Mouse (Mus musculus) stomach, embryonic 15.5 days (tissue): ENCODE data around the gene Cdc34b. TPM values are rescaled to one million over a fixed set of nuclear protein-coding genes. Genes with fewer than 3 reads are reported as not detected.

Experiments used
- ATAC-seq: fragments of 200-750 bp; cut with Nextera tagmentation; 2 replicates; pipeline ENCODE4 v1.8.0; 2017; ENCODE audit warnings: low read depth, moderate number of reproducible peaks, moderate TSS enrichment; ENCODE audit not compliant: insufficient read depth, low FRiP score
- H3K27ac ChIP-seq: fragments of 300-500 bp; sonication (generic); 2 replicates; pipeline ENCODE4 v1.5.1; 2015; ENCODE audit warnings: mild to moderate bottlenecking, inconsistent platforms
- H3K27me3 ChIP-seq: fragments of 300-500 bp; sonication (generic); replicated peaks from 2 replicates; pipeline ENCODE4 v1.6.1; 2015; ENCODE audit warnings: inconsistent platforms
- H3K36me3 ChIP-seq: fragments of 300-500 bp; sonication (generic); 2 replicates; pipeline ENCODE4 v1.6.1; 2015; ENCODE audit warnings: inconsistent platforms
- H3K4me1 ChIP-seq: fragments of 300-500 bp; sonication (generic); 2 replicates; pipeline ENCODE4 v1.6.1; 2015; ENCODE audit warnings: inconsistent platforms
- H3K4me2 ChIP-seq: fragments of 300-500 bp; sonication (generic); 2 replicates; pipeline ENCODE4 v1.6.1; 2015; ENCODE audit warnings: mild to moderate bottlenecking, inconsistent platforms
- H3K4me3 ChIP-seq: fragments of 300-500 bp; sonication (generic); replicated peaks from 2 replicates; pipeline ENCODE4 v1.5.1; 2015; ENCODE audit warnings: inconsistent platforms
- H3K9ac ChIP-seq: fragments of 300-500 bp; sonication (generic); 2 replicates; pipeline ENCODE4 v1.6.1; 2015; ENCODE audit warnings: inconsistent platforms
- H3K9me3 ChIP-seq: fragments of 300-500 bp; sonication (generic); 2 replicates; pipeline ENCODE4 v1.6.1; 2016; ENCODE audit warnings: inconsistent platforms
- WGBS: fragments of 180-500 bp; shearing (Covaris S2); methylation state at CpG from one replicate; pipeline ENCODE4 v1.1.7; 2015; 5-methylcytosine and 5-hydroxymethylcytosine counted together
- polyA plus RNA-seq: library from polyadenylated mRNA; unstranded; fragments of >200 nt; fragmentation: Nextera tagmentation; extraction: Ambion mirVana; gene quantifications from 2 replicates; pipeline ENCODE4 v1.2.1, GENCODE M21; 2015

The Cdc34b gene
- polyA plus RNA-seq, 1 experiment from 2014 or later, result 0.42 TPM

DNA sequence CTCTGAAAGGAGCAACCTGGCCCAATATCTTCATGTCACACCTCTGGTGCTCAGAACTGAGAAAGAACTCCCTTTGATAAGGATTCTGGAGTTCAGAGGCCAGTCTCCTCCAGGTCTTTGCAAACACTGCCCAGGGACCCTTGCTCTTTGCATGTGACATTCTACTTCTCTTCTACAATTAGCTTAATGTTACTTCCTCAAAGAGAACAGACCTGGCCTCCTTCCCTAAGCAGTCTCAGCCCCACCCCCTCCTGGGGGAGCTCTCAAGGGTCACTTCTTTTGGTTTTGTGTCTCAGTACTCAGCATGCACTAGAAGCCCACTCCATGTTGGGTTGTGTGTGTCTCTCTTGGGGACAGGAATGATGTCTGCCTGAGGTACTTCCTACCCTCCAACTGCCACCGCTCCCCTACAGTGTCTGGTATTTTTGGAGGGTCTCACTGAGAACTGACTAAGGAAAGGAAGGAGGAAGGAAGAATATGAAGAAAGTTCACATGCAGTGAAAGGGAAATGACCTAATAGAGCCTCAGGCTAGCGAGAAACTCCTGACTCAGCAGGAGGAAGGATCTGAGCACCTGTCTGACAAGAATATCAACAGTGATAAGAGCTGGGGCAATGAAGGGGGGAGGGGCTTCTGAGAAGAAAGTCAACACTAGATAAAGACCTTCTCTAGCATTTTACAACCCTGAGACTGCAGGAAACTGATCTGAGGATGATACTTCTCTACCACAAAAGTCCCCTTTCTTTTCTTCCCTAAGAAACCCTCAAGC, 11.5 kb downstream of the Cdc34b start:
- Histone ChIP-seq H3K9me3 (no peaks in the 10 kb centered on the region), H3K4me1 (no peaks in the 10 kb centered on the region), H3K27ac (no peak overlapping the region), H3K4me3 (no peak overlapping the region), H3K9ac (no peak overlapping the region), H3K4me2 (no peak overlapping the region), H3K27me3 (no peaks in the 10 kb centered on the region), H3K36me3 (no peaks in the 10 kb centered on the region)
- peak; percentile 27 for ATAC-seq
- WGBS, result 37% methylated on average over 2 of the region's 2 CpGs

DNA sequence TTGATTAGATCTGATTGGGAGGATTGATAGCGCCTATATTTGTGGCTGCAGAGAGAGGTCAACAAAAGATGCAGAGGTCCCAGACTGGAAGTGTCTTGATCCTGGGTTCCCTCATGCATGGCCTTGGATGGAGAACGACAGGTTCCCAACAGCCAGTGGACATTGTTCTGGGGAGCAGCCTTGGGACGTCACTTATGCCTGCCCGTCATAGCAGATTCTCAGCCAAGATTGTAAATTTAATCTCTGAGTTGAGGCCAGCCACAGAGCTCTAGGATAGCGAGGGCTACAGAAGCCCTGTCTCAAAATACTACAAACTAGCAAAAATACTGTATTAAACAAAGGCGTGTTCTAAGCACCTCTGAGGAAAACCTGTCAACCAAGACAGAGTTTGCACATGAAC, 18.3 kb downstream of the Cdc34b start:
- no peaks in the 10 kb centered on the region for H3K27me3 ChIP-seq
- H3K4me3 ChIP-seq, result no peak overlapping the region
- H3K36me3 ChIP-seq, result no peaks in the 10 kb centered on the region
- H3K4me1 ChIP-seq, result no peaks in the 10 kb centered on the region
- no peak overlapping the region for H3K9ac ChIP-seq
- WGBS, result 71% methylated on average over 6 of the region's 6 CpGs
- no peak for ATAC-seq
- H3K9me3 ChIP-seq, result no peaks in the 10 kb centered on the region
- H3K4me2 ChIP-seq, result no peak overlapping the region
- H3K27ac ChIP-seq, result no peak overlapping the region; the same call in 1 of the 2 replicates

GRCm38 (mm10) chr11:94760364-94760763, 18.8 kb downstream of the Cdc34b start:
- Histone ChIP-seq H3K27ac (no peak overlapping the region; the same call in 1 of the 2 replicates), H3K4me2 (no peak overlapping the region), H3K9ac (no peak overlapping the region), H3K4me3 (no peak overlapping the region), H3K4me1 (no peaks in the 10 kb centered on the region), H3K36me3 (no peaks in the 10 kb centered on the region), H3K27me3 (no peaks in the 10 kb centered on the region), H3K9me3 (no peaks in the 10 kb centered on the region)
- ATAC-seq, result 0 out of 2 replicates have a peak, but pooled peaks have one; percentile 27
- WGBS, result 58% methylated on average over 3 of the region's 3 CpGs

- no peaks in the 10 kb centered on the region for H3K36me3 ChIP-seq
- no peak overlapping the region for H3K4me2 ChIP-seq
- no peak overlapping the region for H3K9ac ChIP-seq
- H3K27me3 ChIP-seq, result no peaks in the 10 kb centered on the region
- no peak overlapping the region for H3K4me3 ChIP-seq
- H3K9me3 ChIP-seq, result no peaks in the 10 kb centered on the region
- WGBS, result 71% methylated on average over 7 of the region's 7 CpGs
- no peaks in the 10 kb centered on the region for H3K4me1 ChIP-seq
- ATAC-seq, result no peak
- no peak overlapping the region for H3K27ac ChIP-seq
Measured at GRCm38 (mm10) chr11:94760799-94761198, 19.2 kb downstream of the Cdc34b start.

- no peaks in the 10 kb centered on the region for H3K4me1 ChIP-seq
- no peaks in the 10 kb centered on the region for H3K27me3 ChIP-seq
- no peak overlapping the region for H3K4me2 ChIP-seq
- no peaks in the 10 kb centered on the region for H3K9me3 ChIP-seq
- no peaks in the 10 kb centered on the region for H3K36me3 ChIP-seq
- 83% methylated on average over 1 of the region's 1 CpGs for WGBS
- H3K27ac ChIP-seq, result no peak overlapping the region
- H3K9ac ChIP-seq, result no peak overlapping the region
- no peak overlapping the region for H3K4me3 ChIP-seq
- no peak for ATAC-seq
Measured at GRCm38 (mm10) chr11:94762281-94762680, 20.7 kb downstream of the Cdc34b start.

DNA sequence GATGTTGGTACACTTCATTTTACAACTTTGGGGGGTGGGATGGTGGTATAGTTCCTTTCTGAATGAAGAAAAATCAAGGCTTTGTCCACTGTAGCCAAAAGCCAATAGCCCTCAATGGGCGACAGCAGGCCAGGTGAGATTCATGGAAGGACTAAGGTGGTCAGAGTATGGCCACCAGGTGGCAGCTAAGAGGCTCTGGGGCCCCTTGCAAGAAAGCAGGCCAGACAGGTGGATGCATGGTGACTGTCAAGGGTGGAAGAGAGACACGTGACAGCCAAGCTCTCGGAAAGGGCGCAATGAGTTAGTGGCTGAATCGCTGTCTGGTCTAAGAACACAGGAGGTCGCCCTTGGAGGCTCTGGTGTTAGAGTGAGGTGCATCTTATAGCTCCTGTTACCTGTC, 21.2 kb downstream of the Cdc34b start:
- ATAC-seq, result no peak
- no peaks in the 10 kb centered on the region for H3K36me3 ChIP-seq
- no peak overlapping the region for H3K9ac ChIP-seq
- no peaks in the 10 kb centered on the region for H3K4me1 ChIP-seq
- H3K9me3 ChIP-seq, result no peaks in the 10 kb centered on the region
- no peaks in the 10 kb centered on the region for H3K27me3 ChIP-seq
- no peak overlapping the region for H3K4me3 ChIP-seq
- WGBS, result 43% methylated on average over 6 of the region's 6 CpGs
- no peak overlapping the region for H3K27ac ChIP-seq
- no peak overlapping the region for H3K4me2 ChIP-seq

DNA sequence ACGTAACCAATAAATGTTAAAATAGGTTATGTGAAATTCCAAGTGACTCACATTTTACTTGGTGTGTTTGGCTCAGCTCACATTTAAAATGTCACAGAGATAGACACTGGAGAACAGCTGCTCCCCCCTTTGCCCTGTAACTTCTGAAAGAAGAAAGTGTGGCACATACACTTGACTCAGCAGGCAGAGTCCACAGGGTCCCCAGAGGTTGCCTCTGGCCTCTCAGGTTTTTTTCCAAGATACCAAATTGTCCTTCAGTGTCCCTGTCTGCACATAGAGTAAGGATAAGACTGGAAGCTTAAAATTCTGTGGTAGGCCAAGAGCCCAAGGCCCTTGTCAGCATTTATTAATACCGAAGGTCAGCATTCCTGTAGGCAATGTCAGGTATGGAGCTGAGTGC, 25.7 kb downstream of the Cdc34b start:
- 89% methylated on average over 2 of the region's 2 CpGs for WGBS
- H3K4me2 ChIP-seq, result no peak overlapping the region
- no peaks in the 10 kb centered on the region for H3K27me3 ChIP-seq
- H3K36me3 ChIP-seq, result no peaks in the 10 kb centered on the region
- no peak overlapping the region for H3K4me3 ChIP-seq
- ATAC-seq, result no peak
- no peak overlapping the region for H3K27ac ChIP-seq
- no peaks in the 10 kb centered on the region for H3K9me3 ChIP-seq
- no peaks in the 10 kb centered on the region for H3K4me1 ChIP-seq
- H3K9ac ChIP-seq, result no peak overlapping the region

DNA sequence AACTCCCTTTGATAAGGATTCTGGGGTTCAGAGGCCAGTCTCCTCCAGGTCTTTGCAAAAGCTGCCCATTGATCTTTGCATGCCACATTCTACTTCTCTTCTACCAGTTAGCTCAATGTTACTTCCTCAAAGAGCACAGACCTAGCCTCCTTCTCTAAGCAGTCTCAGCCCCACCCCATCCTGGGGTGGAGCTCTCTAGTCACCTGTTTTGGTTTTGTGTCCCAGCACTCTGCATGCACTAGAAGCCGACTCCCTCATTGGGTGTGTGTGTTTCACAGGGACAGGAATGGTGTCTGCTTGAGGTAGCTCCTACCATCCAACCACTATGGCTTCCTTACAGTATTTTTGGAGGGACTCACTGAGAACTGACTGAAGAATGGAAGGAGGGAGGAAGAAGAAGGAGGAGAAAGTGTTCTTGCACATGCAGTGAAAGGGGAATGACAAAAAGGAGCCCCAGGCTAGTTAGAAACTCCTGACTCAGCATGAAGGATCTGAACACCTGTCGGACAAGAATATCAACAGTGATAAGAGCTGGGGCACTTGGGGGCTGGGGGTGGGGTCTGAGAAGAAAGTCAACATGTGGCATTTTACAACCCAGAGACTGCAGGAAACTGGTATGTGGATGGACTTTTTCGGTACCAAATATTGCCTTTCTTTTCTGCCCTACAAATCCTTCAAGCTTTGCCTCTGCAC, 30.9 kb downstream of the Cdc34b start:
- no peak overlapping the region for H3K4me2 ChIP-seq
- H3K9ac ChIP-seq, result no peak overlapping the region
- H3K4me1 ChIP-seq, result no peaks in the 10 kb centered on the region
- no peak overlapping the region for H3K4me3 ChIP-seq
- H3K9me3 ChIP-seq, result no peaks in the 10 kb centered on the region
- peak overlapping the region; percentile 23 for H3K27ac ChIP-seq
- no peaks in the 10 kb centered on the region for H3K36me3 ChIP-seq
- no peaks in the 10 kb centered on the region for H3K27me3 ChIP-seq
- 53% methylated on average over 3 of the region's 3 CpGs for WGBS
- no peak; the same call in 1 of the 2 replicates for ATAC-seq

DNA sequence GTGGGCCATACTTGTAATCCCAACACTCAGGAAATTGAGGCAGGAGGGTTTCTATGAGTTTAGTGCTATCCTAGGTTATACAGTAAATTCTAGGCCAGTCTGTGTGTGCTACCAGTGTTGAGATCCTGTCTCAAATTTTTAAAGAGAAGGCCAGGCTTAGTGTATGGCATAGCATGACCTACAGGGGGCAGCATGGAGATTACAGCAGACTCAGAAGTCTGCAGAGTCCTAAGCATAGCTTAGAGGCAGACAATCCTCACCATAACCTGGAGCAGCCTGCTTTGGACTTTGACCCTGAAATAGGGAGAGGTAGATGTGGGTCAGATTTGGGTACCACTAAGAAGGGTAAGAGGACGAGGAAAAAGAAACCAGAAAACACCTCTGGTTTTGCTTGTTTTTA, 32.3 kb downstream of the Cdc34b start:
- 0 out of 2 replicates have a peak, but pooled peaks have one; percentile 15 for ATAC-seq
- H3K4me2 ChIP-seq, result no peak overlapping the region
- H3K27me3 ChIP-seq, result no peaks in the 10 kb centered on the region
- H3K9ac ChIP-seq, result no peak overlapping the region
- H3K36me3 ChIP-seq, result no peaks in the 10 kb centered on the region
- 65% methylated on average over 1 of the region's 1 CpGs for WGBS
- no peaks in the 10 kb centered on the region for H3K9me3 ChIP-seq
- no peak overlapping the region for H3K27ac ChIP-seq
- no peak overlapping the region for H3K4me3 ChIP-seq
- no peaks in the 10 kb centered on the region for H3K4me1 ChIP-seq

DNA sequence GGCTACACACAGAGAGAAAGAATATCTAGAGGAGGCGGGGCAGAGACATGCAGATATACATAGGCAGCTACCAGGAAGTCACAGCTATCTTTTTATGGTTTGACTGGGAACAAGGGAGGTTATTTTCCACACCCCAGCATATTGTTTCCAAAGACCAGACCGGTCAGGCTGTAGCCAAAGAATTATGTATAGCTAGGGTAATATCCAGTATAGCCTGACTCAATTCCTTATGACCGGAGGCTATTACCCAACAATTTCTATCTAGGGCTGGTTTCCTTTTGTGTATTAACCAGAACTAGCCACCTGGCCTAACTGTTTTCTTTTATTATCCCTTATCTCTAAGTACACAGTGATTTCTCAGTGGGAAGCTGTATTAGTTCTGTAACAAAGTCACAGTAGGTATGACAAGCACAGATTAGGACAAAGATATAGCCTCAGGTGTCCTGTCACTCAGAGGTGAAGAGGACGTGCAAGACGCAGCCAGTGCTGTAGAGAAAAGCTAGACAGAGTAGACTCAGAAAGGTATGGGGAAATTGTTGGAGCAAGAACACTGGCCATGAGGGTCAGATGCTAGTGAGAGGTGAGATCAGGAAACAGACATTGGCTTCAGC, 33.4 kb downstream of the Cdc34b start:
- H3K36me3 ChIP-seq, result no peaks in the 10 kb centered on the region
- H3K4me3 ChIP-seq, result no peak overlapping the region
- H3K9me3 ChIP-seq, result no peaks in the 10 kb centered on the region
- H3K4me1 ChIP-seq, result no peaks in the 10 kb centered on the region
- 80% methylated on average over 5 of the region's 5 CpGs for WGBS
- no peak overlapping the region for H3K9ac ChIP-seq
- H3K4me2 ChIP-seq, result no peak overlapping the region
- H3K27me3 ChIP-seq, result no peaks in the 10 kb centered on the region
- H3K27ac ChIP-seq, result peak overlapping the region; percentile 52
- peak; percentile 18; the same call in 1 of the 2 replicates for ATAC-seq

DNA sequence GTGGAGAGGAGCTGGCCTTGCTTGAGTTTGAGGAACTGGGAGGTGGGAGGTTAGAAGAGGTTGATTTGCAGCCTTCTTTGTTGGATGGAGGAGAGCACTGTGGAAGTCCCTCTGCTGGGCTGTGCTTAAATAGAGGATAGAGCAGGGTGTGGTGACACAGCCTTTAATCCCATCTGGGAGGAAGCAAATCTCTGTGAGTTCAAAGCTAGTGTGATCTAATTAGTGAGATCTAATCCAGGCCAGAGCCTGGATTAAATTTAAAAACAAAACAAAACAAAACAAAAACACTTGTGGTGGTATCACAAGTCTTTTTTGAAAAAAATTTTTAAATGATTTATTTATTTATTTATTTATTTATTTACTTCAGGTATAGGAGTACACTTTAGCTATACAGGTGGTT, 41.0 kb downstream of the Cdc34b start, which contains the start of gene Tmem92:
TSS of gene Tmem92 (minus strand) at position 101 of the 400 bp plus-strand sequence.
- Histone ChIP-seq H3K36me3 (no peaks in the 10 kb centered on the region), H3K9me3 (no peaks in the 10 kb centered on the region), H3K4me1 (no peaks in the 10 kb centered on the region), H3K4me3 (no peak within 1 kb of the TSS), H3K27me3 (no peaks in the 10 kb centered on the region), H3K9ac (no peak within 1 kb of the TSS), H3K27ac (no peak within 1 kb of the TSS), H3K4me2 (no peak within 1 kb of the TSS)
- ATAC-seq, result no peak

- no peaks in the 10 kb centered on the region for H3K36me3 ChIP-seq
- 7% methylated on average over 2 of the region's 2 CpGs for WGBS
- H3K27ac ChIP-seq, result no peak overlapping the region
Measured at GRCm38 (mm10) chr11:94785247-94785646, 43.7 kb downstream of the Cdc34b start.

More at GRCm38 (mm10) chr11:94785247-94785646, 43.7 kb downstream of the Cdc34b start:
- peak; percentile 60; the same call in 1 of the 2 replicates for ATAC-seq
- no peak overlapping the region for H3K4me3 ChIP-seq
- no peak overlapping the region for H3K4me2 ChIP-seq
- H3K4me1 ChIP-seq, result no peaks in the 10 kb centered on the region
- H3K9me3 ChIP-seq, result no peaks in the 10 kb centered on the region
- no peak overlapping the region for H3K9ac ChIP-seq
- no peaks in the 10 kb centered on the region for H3K27me3 ChIP-seq
